Mouse (Mus musculus): ENCODE measurements at regions not wholly inside any gene's neighbourhood (a gene's known extent, or its start where the extent isn't known, plus 50 kb on each side); places are given as distances from the start of the nearest gene placed in this dataset.
A peak's percentile ranks its signal among the peaks of the same experiment; 100 is the strongest.

DNA sequence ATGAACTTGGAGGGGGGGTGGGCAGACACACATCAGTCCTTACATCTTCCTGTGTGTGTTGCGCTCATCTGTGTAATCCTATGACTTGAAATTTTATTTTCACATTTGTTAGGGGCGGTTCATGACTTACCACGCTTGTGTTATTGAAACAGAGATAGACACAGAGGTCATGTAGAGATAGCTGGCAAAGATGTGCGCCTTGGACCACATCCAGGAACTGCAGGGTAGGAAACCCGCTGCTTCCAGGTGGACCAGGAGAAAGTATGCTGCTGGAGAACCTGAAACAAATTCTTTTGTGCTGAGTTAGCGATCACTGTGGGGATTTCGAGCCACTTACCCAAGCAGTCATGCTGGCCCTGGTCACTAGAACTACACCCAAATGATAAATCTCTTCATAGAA is 89.1 kb downstream of the Kcnj2 start:
- DNase-seq = peak in 1 of 2 experiments; percentile 2

- no peak for DNase-seq
Observed at GRCm38 (mm10) chr11:111155747-111156146, 89.8 kb downstream of the Kcnj2 start.

- DNase-seq = no peak
Observed at GRCm38 (mm10) chr11:111159299-111159698, 93.3 kb downstream of the Kcnj2 start.

- no peak for DNase-seq
Observed at GRCm38 (mm10) chr11:111164907-111165306, 98.9 kb downstream of the Kcnj2 start.

- DNase-seq = peak in 1 of 2 experiments; percentile 6
Observed at GRCm38 (mm10) chr11:111170174-111170800, 104.3 kb downstream of the Kcnj2 start.

DNA sequence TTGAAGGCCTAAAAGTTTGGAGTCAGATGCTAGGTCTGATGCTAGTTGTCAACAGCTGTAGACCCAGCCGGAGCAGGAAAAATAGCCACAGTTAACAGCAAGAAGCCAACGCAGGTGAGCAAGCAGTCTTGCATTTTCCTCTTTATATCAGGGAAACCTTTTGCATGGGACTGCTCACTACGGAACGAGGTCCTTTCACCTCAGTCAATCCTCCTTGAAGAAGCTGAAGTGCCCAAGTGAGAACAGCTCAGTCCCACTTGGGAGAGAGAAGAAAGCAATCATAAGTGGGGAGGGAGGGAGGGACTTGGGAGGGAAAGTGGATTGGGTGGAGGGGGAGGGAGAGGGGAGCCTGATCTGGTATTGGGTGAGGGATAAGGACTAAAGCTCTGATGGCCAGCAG is 107.6 kb downstream of the Kcnj2 start:
- DNase-seq = no peak

DNA sequence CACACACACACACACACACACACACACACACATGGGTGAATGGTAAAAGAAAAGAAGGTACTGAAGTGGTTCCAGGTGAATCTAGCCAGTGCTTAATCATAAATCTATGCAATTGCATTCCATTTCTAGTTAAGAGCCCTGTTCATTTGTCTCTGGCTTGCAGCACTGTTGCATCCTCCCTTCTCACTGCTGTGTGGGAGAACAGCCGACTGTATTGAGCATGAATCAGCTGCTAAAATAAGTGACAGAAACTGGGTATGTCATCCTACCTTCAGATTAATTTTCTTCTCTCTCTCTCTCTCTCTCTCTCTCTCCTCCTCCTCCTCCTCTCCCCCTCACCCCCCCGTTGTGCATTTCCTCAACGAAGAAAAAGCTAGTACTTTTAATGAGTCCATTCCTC is 109.6 kb downstream of the Kcnj2 start:
- no peak for DNase-seq

- DNase-seq = peak; percentile 2
Observed at GRCm38 (mm10) chr11:111177516-111177915, 111.6 kb downstream of the Kcnj2 start.

DNA sequence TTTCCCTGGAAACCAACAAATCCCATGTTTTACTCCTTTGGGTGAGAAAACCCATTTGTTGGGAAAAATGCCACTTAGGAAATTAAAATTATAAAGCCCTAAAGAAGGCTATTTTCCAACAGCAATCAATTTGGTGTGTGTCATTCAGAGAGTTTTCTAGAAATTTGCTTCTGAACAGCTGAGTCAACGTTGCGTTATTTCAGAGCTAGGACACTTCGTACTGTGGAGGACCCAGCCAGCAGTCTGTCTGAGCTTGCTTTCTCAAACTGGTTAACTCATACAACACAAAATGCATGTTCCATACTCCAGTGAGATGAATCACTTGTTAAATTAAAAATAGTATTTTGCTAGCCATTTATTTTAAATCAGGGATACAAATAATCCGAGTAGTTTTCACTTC is 131.5 kb downstream of the Kcnj2 start:
- DNase-seq = no peak

- DNase-seq = no peak
Observed at GRCm38 (mm10) chr11:111200512-111200911, 134.5 kb downstream of the Kcnj2 start.

DNA sequence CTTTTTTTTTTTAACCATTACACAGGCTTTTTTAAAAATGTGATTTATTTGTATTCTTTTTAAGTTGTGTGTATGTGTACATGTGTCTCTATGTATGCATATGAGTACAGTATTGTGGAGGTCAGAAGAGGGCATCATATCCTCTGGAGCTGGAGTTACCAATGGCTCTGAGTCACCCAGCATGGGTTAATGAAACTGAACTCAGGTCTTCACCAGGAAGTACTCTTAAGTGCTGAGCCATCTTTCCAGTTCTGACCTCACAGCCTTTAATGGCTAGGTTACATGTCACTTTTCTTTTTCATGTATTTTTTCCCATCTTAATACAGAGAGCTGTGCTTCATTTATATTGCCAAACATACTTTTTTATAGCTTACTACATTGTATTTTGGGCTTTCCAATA is 136.8 kb downstream of the Kcnj2 start:
- no peak for DNase-seq

DNA sequence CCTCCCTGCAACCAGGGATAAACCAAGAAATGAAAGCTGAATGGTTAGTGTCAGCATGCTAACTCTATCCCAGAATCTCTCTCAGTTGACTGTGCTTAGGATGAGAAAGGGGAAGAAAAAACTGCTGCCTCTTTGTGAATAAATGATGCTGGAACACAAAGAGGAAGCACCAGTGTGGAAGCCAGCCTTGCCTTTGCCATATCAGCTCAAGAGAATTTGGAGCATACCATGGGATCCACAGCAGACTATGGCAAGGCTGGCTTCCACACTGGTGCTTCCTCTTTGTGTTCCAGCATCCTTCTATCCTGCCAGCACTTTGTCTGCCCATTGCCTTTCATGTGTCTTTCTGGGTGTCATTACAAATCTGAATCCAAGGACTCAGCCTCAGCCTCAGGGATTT is 144.6 kb downstream of the Kcnj2 start:
- no peak for DNase-seq

DNA sequence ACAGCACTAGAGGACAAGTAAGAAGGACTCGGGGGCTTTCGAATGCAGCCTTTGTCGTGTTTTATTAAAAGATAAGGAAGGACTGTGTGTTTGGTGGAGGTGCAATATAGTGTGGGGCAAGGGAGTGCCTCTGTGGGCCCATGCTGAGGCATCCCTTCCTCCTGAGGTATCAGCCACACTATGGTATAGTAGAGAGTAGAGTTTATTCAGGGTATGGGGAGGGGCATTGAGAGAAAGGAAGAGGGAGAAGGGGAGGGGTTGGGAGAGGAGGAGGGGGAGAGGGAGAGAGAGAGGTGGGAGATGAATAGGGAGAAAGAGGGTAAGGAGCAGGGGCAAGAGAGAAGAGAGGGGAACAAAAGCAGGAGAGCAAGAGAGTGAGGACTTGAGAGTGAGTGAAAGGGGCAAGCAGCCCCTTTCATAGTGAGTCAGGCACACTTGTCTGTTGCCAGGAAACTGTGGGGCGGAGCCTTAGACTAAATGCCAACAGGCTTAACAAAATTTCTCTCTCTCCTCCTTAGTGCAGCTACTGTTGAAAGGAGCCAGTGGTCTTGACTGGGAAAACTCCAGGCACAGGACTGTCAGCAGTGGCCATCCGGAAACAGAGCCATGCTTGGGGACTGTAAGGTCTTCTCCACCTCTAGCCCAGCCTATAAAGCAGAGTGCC is 146.2 kb downstream of the Kcnj2 start:
- DNase-seq = no peak

DNA sequence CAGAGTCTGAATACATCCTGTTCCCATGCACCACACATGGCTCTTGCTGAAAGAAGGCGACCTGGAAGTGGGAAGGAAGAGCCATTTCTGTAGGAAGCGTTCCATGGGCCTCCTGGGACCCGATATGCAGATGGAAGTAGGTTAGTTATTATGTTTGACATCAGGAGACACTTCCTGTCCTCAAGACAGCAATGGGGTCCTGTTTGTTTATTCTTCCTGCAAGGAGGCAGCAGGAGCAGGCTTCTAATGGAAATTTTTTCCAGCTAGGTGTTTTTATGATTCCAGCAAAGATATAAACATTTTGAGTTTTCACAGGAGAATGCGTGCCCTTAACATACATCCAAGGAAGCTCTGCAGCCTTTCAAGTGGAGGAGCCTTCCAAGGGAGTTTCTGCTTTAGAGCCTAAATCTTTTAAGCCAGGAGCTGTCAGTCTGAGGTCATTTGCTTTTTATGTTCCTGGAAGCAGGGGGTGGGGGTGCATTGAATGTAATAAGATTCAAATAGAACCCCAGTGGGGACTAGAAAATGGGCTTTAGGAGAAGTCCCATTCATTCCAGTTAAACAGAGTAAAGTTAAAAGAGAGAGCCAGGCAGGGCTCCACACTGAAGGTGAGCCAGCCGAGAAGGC is 146.9 kb downstream of the Kcnj2 start:
- DNase-seq = no peak

DNA sequence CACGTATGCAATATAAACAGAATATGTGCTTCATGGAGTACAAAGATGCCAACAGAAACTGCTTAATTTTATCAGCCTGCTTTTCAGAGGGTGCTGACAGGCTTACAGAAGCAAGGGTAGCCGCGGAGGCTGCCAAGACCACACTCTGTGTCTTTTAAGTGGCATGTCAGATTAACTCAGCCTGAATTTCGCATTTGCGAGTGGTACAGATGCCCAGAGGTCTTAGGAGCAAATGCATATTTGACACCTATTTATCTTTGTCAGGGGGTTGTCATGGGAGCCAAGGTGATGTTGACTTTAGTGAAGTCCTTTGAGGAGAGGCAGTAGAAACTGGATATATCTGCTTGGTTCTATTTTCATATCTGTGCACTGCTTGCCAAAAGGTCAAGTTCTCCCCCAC is 149.0 kb downstream of the Kcnj2 start:
- DNase-seq = no peak

DNA sequence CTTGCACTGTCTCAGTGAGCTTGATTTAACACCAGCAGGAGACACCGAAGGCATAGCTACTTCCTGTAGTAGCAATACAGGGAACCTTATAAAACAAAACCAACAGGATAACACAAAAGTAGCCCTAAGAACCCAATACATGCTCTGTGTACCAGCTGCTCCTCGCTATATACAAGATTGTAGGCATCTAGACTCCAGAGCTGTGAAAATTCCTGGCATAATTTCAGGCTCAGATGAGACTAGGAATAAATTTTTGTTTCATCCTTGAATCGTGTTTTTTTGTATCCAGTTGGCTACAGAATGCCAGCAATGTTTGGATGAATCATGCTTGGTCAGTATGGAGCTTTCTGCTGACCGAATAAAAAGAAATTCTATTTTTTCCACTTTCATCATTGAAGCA is 157.9 kb downstream of the Kcnj2 start:
- DNase-seq = no peak

DNA sequence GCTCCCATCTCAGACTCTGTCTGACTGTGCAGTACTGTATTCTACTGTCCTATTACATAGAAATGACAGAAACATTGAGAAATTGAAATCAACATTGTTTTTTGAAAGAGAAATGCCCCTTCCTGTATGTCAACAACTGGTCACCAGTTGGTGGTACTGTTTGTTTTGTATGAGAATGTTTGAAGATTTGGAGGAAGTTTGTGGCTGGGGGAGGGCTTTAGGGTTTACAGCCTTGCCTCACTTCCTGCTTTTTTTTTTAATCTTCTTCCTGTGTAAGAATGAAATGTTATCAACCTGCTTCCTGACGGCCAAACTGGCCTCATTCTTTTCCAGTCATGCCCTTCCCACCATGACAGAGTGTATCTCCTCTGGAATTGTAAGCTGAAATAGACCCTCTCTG is 161.3 kb downstream of the Kcnj2 start:
- no peak for DNase-seq

GRCm38 (mm10) chr11:111236741-111237140 is 170.8 kb downstream of the Kcnj2 start:
- no peak for DNase-seq

GRCm38 (mm10) chr11:111239784-111240183 is 173.8 kb downstream of the Kcnj2 start:
- no peak for DNase-seq

GRCm38 (mm10) chr11:111252226-111252625 is 186.3 kb downstream of the Kcnj2 start:
- DNase-seq = no peak

- DNase-seq = no peak
Observed at GRCm38 (mm10) chr11:111256596-111256995, 190.6 kb downstream of the Kcnj2 start.

- no peak for DNase-seq
Observed at GRCm38 (mm10) chr11:111260691-111261383, 194.9 kb downstream of the Kcnj2 start.

GRCm38 (mm10) chr11:111273651-111274050 is 207.7 kb downstream of the Kcnj2 start:
- no peak for DNase-seq

- DNase-seq = no peak
Observed at GRCm38 (mm10) chr11:111280769-111281168, 214.8 kb downstream of the Kcnj2 start.

Data from cerebellum, postnatal 36 days (tissue).